Mouse (Mus musculus) neural tube, embryonic 10.5 days (tissue): ENCODE measurements around the gene Tmem131l.
"Not testable (repeated sequence)": the region's sequence is repeated elsewhere in the genome, so short reads cannot be mapped to it uniquely, and the experiment has no call there.

Experiments
- DNase-seq: peaks from one replicate; pipeline ENCODE4 v3.0.0-alpha.2; 2017; ENCODE audit warnings: low spot score; ENCODE audit errors: extremely low spot score

Tmem131l gene

GRCm38 (mm10) chr3:83867026-83867425 lies 172.9 kb downstream of the Tmem131l start:
- DNase-seq: not testable (repeated sequence)

GRCm38 (mm10) chr3:83865216-83865615 lies 174.8 kb downstream of the Tmem131l start:
- DNase-seq: no peak

- DNase-seq: no peak
These were observed 175.9 kb downstream of the Tmem131l start for GRCm38 (mm10) chr3:83864064-83864548.

GRCm38 (mm10) chr3:83862956-83863355 lies 177.0 kb downstream of the Tmem131l start:
- no peak for DNase-seq

GRCm38 (mm10) chr3:83859595-83859994 lies 180.4 kb downstream of the Tmem131l start:
- no peak for DNase-seq

- DNase-seq: no peak
These were observed 180.9 kb downstream of the Tmem131l start for GRCm38 (mm10) chr3:83859071-83859470.

- DNase-seq: no peak
These were observed 182.4 kb downstream of the Tmem131l start for GRCm38 (mm10) chr3:83857621-83858020.

GRCm38 (mm10) chr3:83855643-83856042 lies 184.3 kb downstream of the Tmem131l start:
- no peak for DNase-seq

- no peak for DNase-seq
These were observed 190.6 kb downstream of the Tmem131l start for GRCm38 (mm10) chr3:83849341-83849740.
